Mouse (Mus musculus) right cerebral cortex, adult 18-20 months (tissue): ENCODE results near the gene Tbcd.

Source experiments
- DNase-seq: peaks from one replicate; pipeline ENCODE4 v3.0.0; 2022; ENCODE audit warnings: mixed read lengths

The Tbcd gene

DNA sequence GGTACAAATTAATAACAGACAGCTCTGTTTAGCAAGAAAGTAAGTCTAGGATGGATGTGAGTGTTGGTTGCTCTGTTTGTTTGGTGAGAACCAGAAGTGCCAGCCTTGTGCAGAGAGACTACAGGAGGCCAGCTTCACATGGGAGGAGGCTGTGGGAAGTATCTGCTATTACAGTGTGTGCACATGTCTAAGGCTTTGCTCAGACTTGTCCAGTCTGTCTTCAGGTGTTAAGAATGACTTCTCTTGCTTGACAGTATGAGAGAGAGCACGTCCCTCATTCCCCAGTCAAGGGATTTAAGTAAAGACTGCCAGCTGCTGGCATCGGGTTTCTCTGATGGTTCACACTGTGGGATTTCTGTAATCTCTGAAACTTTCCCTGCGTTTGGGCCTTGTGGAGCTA lies 149.7 kb downstream of the Tbcd start:
- no peak for DNase-seq

DNA sequence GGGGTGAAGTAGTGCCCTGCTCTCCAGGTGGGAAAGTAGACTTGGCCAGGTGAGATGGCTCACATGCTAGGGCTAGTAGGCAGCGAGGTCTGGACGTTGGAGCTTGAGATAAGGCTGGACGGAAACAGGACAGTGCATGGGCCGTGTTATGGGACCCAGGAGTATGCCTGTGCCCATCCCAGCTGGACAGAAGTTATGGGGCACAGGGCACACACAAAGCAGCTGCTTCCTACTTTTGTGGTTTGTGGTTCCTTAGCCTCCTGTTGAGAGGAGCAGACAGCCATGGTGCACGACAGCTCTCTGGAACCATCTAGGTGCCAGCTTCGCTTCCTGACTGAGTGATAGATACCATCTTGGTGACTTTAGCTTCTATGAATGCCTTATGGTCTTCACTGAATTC lies 153.9 kb downstream of the Tbcd start:
- no peak for DNase-seq

DNA sequence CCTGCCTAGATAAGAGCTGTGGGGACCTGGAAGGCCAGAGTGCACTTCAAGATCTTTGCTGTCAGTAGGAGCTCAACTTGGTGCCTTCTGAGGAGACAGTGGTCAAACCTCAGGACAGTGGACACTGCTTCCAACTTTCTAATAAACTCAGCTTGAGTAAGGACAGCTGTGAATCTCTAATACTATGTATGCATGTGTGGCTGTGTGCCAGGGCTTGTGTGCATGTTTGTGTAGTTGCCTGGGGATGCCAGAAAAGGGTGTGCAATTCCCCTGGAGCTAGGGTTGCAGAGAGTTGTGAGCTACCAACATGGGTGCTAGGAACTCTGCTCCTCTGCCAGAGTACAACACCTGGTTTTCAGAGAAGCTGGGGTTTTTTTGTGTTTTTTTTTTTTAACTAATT lies 159.2 kb downstream of the Tbcd start:
- DNase-seq, result no peak

DNA sequence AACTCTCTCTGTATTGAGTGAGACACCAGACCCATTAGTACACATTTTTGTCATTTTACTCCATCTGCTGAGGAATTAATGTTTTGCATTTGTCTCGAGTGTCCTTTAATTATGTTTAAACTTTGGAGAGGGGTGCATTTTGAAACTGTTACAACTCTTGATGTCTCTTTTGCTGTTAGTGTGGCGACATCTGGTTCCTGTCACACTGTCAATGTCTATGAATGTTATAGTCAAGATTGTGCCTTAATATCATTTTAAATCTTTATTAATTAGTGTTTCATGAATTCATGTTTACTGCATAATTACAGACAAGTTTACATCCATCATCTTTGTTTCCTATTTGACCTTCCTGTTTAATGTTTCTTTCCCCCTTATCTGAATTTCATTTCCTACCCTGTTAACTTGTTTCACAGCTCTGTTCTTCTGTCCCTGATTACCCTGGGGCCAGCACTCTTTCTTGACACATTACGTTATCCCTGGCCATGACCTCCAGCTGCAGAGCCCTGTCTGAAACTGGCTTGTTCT lies 164.3 kb downstream of the Tbcd start:
- DNase-seq, result no peak

DNA sequence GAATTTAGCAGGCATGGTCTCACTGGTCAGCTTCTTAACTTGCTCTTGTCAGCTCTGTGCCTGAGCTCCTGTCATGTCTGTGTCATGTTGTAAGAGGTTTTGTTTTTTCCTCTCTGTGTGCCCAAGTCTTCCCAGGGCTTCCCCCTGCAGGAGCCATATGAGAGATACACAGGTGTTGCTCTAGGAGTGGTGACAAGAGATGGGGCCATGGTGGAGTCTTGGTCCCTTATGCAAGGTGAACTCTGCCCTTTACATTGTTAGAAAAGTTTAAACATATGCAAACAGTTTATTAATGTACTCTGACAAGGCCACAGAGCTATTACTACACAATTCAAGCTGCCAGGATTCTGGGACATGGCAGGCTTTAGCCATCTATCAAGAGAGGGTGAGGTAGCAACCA lies 164.8 kb downstream of the Tbcd start:
- no peak for DNase-seq

DNA sequence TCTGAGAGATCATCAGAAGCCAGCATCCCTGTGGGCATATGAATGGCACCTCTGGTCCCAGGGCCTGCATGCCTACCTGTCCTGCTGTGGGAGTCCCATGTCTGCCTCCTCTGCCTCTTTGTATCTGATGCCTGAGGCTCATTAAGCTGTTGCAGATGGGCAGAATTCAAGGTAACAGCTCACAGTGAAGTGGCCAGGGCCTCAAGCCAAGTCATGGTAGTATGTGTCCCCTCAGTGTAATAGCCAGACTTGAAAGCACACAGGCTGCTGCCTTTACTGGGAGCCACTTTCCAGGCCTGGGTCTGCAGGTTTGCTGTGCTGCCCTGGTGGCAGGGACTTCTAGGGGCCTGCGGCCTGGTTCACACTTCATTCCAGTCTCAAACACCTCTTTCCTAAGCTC lies 165.6 kb downstream of the Tbcd start:
- no peak for DNase-seq

DNA sequence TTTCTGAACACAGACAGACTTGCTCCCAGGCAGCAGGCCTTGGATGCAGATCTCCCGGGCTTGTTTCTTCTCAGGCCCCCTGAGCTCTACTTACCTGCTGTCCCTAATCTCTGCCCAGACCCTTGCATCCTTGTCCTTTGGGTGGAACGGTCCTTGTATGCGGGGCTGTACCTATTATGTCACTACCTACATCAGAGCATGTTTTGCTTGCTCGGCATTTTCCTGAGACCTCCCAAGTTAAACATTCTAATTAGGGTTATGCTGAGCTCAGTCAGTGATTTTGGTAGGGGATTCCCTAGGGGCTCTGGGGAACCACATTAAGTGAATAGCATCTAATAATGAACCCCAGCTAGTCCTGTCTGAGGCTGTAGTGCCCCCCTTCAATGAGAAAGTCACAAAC lies 173.3 kb downstream of the Tbcd start:
- DNase-seq, result no peak

DNA sequence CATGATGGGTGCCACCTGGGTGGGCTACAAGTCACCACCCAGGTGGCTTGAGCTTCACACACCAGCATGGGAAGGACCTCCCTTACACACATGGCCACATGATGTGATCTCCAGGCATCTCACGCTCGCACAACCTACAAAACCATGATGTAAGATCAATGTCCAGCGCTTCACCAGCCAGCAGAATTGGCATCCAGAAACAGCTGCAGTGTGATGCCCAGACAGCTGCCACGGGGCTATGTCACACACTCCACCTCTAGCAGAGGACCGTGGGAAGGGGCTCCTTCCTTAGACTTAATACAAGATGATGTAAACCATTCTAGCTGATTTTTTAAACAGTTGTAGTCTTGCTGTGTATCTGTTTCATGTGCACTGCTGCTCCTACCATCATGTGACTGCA lies 175.8 kb downstream of the Tbcd start:
- no peak for DNase-seq

DNA sequence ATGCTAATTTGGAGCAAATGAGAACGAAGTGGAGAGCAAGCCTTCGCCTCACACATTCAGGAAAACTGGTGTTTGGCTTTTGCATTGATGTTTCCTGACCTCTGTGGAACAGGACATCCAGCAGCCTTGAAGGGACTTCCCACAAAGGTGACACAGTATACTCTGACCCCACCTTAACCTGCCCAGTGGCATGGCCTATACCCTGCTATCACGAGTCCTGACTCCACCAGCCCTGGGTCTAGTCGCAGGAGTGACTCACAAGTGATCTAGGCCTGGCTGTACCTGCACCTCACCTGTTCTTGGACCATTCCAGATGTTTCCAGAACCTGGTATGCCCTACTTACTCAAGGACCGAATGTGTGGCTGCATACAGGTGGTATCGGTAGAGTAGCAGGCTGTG lies 177.8 kb downstream of the Tbcd start:
- no peak for DNase-seq

DNA sequence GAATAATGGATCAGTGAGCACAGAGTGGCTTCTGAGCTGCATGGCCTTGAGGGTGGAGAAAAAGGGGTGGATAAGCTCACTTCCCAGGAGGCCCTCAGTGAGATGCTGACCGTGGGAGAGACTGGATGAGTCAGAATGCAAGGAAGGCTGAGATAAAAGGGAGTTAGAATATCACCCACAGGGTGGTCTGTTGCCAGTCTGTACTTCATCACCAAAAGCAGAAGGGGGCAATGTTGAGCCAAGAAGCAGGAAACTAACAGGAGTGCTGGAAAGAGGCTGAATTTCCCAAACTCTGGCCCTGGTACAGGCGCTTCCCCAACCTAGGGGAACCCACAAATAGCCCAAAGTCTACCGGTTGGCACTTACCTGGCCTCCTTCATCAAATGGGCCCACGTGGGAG lies 178.7 kb downstream of the Tbcd start:
- DNase-seq, result no peak

DNA sequence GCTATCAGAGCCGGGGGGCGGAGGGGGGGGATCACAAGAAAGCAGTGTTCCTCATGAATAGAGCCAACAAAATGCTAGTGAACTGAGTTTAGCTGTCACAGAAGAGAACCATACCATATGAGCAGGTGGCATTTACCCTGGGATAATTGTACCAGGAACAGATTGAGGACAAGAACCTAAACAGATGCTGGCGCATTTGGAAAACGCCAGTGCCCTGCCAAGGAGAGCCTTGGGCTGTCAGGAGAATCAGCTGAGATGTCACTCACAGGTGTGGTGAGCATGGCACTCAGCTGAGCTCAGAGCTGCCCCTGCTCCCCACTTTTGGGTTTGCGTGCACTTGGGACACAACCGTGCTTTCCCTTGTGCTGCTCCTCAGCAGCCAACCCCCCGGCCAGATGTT lies 179.7 kb downstream of the Tbcd start:
- no peak for DNase-seq

DNA sequence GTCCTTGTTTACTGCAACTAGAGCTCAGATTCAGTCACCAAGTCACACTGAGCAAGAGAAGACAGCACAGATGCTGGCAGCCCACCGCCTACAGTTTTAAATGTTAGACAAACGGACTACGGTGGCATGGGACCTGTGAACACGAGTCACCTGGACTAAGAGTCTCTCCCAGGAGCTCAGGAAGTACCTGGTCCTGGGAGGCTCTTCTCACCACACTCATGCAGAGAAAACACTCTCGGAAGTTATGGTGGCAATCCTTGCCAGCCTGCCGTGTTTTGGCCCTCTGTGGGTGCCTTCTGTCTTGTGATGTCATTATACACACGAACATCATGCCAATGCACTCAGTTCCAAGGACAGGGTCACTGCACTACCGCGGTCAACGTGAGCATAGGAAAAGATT lies 184.9 kb downstream of the Tbcd start:
- no peak for DNase-seq

DNA sequence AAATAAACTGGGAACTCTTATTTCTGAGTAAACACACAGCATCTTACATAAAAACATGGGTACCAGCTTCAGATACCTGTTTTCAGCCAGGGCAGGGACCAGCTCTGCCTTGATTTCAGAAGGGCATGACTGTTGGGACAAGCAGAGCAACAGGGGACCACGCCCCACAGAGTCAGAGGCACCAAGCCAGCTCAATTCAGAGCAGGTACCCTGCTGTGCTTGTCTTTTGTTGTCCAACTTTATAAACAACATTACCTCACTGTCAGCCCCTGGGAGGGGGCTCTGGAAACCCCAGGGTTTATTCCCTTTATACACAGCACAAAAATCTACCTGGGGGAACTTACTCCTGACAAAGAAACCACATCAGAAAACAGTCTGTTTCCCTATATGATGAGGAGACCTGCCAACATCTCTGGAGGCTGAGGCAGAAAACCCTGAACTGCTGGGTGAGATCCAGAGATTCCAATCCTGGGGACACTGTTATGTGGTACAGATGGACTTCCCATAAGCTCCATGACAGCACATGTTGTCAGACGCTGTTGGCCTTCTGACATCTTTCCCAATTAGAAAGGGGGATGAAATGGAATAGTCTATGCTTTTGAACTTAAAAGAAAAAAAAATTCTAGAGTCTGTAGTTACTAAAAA lies 189.9 kb downstream of the Tbcd start:
- DNase-seq, result no peak

DNA sequence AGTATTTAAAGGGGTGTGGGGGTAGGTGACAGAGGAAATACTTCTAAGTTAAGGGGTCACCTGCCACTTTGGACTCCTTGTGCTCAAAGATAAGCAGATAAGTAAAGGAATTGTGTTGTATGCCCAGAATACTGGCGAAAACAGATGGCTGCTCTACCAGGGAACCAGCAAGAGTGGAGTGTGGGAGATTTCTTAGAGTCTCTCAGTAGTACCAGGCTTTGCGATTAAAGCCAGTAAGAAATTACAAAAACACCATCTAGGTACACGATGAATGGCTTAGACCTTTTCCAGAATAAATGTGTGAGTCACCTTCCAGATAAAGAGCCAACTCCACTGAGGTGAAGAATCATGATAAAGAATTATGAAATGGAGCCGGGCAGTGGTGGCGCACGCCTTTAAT lies 193.6 kb downstream of the Tbcd start:
- no peak for DNase-seq

DNA sequence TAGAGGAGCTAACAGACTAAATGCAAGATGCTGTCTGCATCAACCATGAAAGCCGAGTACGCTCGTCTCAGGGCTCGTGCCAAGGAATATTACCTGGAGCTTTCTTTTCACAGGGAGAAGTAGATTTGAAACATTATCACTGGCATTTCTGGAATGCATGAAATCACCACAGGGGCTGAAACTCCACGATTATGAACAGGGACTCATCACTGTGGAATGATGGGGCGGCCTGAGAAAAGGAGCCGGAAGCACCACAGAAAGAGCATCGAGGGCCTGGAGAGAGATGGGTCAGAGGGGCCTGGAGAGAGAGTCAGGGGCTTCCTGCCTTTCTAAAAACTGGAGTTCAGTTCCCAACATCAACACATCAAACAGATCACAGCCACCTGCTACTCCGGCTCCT lies 195.6 kb downstream of the Tbcd start:
- DNase-seq, result no peak

DNA sequence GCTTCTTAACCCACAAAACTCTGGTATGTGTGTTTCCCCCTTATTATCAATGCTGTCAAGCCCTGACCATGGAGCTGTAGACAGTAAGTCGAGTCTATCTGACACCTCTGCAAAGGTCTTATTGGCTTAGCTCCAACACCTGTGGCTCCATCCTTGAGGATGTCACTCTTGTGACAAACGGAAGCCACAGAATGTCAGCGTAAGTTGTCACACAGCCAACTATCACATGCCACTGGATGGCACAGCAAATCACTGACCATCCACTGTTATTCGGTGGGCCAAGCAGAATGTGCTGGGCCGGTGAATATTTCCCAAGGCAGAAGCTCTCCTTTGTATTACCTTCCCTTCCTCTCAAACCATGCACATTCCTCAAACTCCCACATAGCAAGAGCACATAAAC lies 196.4 kb downstream of the Tbcd start:
- DNase-seq, result no peak

DNA sequence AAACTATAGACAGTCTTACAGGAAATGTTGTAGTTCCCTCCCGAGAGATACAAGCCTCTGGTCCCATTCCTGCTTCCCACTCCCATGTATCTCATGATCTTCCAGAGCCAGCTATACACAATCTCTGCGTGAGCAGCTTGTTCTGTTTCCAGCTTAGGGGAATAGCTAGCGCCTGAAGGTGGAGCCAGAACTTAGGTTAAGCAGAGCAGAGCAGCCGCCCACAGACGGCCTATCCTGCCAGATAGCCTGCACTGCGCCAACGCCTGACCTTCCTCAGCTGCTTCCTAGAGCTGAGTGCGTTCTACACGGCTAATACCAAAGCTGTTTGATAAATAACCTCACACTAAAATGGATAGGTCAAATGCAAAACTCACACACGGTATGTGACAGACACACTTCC lies 198.2 kb downstream of the Tbcd start:
- peak; percentile 55 for DNase-seq

DNA sequence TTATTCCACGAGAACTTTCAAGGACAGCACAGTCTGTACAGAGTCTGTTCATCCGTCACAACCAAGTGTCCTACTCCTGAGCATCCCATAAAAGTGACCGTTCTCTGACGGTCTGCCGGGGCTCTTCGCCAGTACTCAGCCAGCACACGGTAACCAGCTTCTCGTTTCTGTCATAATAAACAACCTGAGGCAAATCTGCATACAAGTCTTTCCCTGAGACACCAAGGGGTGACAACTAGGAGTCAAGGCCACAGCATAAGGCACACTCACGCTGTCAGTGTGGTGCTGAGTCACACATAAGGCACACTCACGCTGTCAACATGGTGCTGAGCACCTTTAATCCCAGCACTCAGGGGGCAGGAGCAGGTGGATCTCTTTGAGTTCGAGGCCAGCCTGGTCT lies 198.9 kb downstream of the Tbcd start:
- no peak for DNase-seq

DNA sequence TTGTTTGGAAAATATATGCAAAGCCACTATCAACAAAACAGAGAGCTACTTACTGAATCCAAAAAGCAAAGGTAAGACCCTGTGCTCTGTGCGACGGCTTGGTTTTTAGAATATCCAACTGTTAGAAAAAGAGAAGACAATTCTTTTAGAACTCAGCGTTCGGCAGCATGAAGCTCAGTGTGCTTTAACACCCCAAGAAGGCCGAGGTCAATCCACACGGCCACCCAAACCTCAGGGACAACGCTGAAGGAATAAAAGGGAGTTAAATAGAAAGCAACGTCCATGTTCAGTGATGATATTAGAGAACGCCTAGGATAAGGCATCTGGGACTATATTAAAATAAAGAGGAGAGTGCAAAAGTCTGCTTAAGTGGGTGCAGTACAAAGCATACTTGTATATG lies 199.8 kb downstream of the Tbcd start:
- no peak for DNase-seq

DNA sequence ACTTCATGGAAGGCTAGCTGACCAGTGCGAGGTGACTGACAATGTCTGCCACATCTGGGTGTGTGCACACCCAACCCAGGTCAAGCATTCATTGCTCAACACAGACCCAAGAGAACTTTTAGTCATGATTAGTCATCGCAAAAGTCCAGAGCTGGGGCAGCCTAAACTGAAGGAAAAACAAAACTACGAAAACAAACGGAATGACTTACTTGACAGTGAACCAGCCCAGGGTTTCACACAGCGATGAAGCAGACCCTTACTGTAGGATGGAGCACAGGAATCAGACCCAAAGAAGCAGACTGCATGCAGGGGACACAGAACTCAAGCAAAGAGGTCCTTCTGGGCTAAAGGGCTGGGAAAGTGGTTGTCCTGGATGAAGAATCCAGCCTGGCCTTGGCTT lies 200.2 kb downstream of the Tbcd start:
- no peak for DNase-seq

DNA sequence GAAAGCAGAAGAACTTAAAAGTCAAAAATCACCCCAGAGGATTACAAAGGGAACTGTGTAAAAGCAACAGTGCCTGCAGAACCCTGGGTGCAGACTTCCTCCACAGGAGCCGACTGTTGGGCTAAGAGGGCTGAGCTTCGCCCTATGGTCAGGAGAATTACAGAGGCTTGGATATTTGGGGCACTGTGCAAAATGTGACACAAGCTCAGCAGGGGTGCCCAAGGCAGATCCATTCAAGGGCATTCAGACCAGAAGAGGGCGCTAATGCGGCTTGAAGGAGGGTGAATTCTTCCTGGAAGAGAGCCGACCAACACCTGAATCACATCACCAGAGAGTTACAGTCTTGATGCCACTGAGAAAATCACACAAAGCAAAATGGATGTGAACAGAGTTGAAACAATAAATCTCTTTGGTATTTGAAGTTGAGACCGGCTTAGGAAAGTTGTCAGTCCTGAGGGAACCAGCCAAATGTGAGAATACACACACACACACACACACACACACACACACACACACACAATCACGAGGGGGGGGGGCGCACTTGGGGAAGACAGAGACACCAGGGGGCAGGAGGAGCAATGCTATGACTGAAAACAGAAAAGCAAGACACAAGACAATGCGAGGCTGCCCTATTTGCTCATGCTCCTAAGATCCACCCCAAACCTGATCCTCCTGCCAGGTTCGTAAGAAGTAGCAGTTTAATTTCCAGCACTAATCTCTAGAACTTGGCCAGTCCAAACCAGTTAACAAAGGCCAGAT lies 201.0 kb downstream of the Tbcd start:
- DNase-seq, result peak; percentile 39

DNA sequence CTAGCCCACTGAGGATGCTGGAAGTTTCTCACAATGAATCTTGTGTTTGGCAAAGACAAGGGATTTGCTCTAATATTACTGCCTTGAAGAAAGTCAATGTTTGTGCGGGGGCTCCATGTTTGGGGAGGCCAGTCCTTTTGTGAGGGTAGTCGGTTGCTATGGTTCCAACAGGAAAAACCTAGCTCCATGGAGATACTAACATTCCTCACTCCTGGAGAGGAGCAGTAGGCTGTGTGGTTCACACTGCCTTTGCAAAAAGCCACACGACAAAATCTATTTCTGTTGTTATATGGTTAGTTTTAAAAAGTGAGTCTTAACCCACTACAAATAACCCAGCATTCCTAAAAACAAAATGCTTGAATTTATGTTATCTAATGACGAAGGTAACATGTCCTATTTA lies 201.9 kb downstream of the Tbcd start:
- DNase-seq, result no peak

DNA sequence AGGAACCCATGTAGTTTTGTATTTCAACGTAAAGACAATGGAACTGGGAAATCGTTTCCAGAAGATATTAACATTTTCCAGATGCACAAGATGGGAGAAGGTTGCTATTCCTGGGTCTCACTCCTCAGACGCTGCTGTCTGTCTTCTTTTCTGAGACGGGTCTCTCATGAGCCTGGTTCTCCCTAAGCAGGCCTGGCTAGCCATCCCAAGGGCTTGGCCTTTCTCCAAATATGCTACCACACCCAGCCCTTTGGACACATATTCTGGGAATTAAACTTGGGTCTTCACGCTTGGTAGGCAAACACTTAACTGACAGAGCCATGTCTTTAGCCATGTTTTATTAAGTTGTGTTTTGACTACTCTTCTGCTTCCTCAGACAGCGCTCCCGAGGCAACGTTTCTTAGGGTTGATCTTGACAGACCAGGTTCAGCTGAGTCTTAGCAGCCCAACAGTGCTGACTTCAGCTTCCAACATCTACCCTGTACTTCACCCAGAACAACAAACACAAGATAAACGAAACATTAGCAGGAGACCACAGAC lies 202.7 kb downstream of the Tbcd start:
- DNase-seq, result no peak

DNA sequence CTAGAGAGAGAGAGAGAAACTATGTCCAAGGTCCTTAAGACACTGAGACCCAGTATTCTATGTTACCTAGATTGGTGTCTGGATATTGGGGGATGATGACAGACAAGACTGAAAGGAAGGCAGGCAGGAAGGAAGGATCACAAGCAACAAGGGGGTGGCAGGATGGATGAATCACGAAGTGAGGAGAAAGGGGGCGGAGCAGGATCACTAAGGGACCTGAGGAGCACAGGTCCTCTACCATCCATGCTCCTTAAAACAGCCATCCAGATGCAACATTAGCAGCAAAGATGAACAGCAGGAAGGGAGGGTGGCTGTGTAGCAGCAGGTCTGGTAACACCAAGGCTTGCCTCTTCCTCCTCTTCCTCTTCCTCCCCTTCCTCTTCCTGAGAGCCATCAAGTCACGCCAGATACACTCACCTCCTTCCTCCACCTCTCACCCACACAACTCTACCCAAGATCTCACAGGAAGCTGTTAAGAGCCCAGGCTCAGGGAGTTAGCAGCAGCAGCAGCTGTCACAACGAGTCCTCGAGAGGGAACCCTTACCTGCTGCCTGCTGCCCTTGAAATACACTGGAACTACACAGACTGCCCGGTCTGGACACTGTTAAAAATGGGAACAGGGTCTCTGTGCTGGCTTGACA lies 203.5 kb downstream of the Tbcd start:
- peak; percentile 30 for DNase-seq
